Mouse (Mus musculus): ENCODE data around the gene Rasgrp4. TPM values are rescaled to one million over a fixed set of nuclear protein-coding genes. Genes with fewer than 3 reads are reported as not detected.

Rasgrp4 gene
- polyA plus RNA-seq, 1 experiment = 1.9 TPM

DNA sequence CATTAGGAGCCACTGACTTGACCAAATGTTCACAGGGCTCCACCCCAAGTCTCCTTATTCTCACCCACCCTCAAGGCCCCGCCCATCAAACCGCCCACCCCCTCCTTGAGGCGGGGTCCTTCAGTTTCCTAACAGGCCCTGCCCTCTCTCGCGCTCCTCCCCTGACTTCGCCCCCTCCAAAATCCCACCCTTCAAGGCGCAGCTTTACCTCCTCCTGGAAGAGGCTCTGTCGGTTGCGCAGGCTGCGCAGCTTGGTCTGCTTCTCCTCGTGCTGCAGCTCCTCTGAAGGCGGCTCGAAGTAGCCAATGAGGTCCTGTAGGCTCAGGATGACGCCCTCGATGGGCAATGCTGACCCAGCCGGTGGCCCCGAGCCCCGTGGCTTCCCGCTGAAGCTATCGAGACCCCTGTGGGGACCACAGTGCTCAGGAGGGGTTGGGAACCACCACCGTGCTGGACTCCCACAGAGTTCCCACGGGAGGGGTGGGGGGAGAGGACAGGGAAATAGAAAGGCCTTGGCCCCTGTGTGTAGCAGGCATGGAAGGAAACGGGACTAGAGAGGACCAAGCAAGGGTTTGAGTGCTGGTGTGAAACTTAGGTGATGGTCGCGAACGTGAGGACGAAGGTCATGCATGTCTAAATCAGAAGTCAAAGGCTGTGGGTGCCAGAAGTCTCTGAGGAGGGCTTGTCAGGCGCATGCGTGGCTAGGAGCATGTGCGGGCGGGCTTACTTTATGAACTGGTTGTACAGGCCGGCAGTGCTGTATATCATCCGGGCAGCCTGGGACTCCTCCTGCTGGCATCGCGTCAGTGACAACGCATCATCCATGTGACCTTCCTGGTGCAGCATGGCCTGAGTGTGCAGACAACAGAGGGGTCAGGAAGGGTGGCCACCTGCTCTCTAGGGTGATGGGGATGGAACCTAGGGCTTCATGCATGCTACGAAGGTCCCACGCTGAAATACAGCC is 25.4 kb upstream of the Rasgrp4 start:
- Histone ChIP-seq H3K27me3 (replicated peaks; ENCODE audit: control insufficient read depth, insufficient read depth, low read length) (no peaks in the 10 kb centered on the region), H3K4me1 (ENCODE audit: control insufficient read depth, insufficient read depth, low read length) (no peaks in the 10 kb centered on the region), H3K36me3 (ENCODE audit: control insufficient read depth, insufficient read depth, low read length) (no peaks in the 10 kb centered on the region), H3K4me3 (ENCODE audit: insufficient read depth, low read depth, low read length) (no peak overlapping the region), H3K27ac (ENCODE audit: insufficient read depth, low read depth, low read length) (no peak overlapping the region)
- DNase-seq = peak; percentile 47
- TF ChIP-seq CTCF (conservative IDR thresholded peaks at IDR 0.05; ENCODE audit: insufficient read depth, insufficient read length, low read depth, low read length) (no peak), POLR2A (IDR thresholded peaks at IDR 0.05; ENCODE audit: low read depth, low read length) (no peak)
- 34% methylated on average over 38 of the region's 38 CpGs for WGBS

DNA sequence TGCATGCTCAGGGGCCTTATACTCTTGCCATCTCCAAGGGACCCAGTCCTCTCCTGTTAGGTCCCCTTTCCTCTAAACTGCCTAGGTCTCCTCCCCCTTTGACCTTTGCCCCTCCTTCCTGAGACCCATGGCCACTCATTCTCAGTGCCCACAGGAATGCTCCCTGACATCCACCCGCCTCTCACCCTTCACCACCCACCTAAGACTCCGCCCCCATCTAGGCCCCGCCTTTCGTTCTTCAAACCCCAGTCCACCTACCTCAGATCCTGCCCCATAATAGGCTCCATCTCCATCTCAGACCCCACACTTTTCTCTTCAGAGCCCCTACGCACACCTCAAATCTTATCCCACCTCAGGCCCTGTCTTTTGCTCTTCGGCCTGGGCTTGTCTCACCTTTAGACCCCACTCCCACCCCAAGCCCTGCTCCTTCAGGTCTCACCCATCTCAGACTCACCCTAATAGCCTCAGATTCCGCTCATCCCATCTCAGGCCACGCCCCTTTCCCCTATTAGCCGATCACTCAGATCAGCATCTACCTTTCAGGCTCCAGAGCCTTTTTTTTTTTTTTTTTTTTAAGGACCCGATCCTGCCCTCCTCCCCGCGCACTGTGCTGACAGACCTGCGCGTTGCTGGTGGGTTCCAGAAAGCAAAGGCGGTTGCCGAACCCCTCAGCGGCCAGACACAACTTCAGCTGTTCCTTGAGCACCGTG is 16.4 kb upstream of the Rasgrp4 start:
- H3K36me3 ChIP-seq (ENCODE audit: control insufficient read depth, insufficient read depth, low read length) = no peaks in the 10 kb centered on the region
- DNase-seq = no peak
- WGBS = 21% methylated on average over 18 of the region's 18 CpGs
- TF ChIP-seq CTCF (conservative IDR thresholded peaks at IDR 0.05; ENCODE audit: insufficient read depth, insufficient read length, low read depth, low read length) (no peak), POLR2A (IDR thresholded peaks at IDR 0.05; ENCODE audit: low read depth, low read length) (no peak)
- H3K4me1 ChIP-seq (ENCODE audit: control insufficient read depth, insufficient read depth, low read length) = no peaks in the 10 kb centered on the region
- no peaks in the 10 kb centered on the region for H3K27me3 ChIP-seq (replicated peaks; ENCODE audit: control insufficient read depth, insufficient read depth, low read length)
- H3K27ac ChIP-seq (ENCODE audit: insufficient read depth, low read depth, low read length) = no peak overlapping the region
- H3K4me3 ChIP-seq (ENCODE audit: insufficient read depth, low read depth, low read length) = no peak overlapping the region

DNA sequence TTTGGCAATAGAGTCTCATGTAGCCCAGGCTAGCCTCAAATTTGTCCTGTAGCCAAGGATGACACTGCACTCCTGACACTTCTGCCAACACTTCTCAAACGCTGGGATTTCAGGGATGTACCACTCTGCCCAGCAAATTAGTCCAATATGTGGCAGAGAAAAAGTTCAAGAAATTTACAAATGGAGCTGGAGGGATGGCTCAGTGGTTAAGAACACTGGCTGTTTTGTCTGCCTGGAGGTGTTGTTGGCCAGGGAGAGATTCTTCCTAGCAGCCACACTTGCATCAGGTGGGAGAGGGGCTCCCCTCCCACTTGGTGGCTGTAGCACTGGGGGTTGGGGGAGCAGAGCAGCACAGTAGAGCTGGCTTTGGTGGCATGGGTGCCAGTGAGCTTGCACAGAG is 15.1 kb upstream of the Rasgrp4 start:
- no peaks in the 10 kb centered on the region for H3K4me1 ChIP-seq (ENCODE audit: control insufficient read depth, insufficient read depth, low read length)
- 86% methylated on average over 1 of the region's 1 CpGs for WGBS
- no peak for TF ChIP-seq POLR2A (IDR thresholded peaks at IDR 0.05; ENCODE audit: low read depth, low read length)
- TF ChIP-seq CTCF (conservative IDR thresholded peaks at IDR 0.05; ENCODE audit: insufficient read depth, insufficient read length, low read depth, low read length) = no peak
- no peaks in the 10 kb centered on the region for H3K36me3 ChIP-seq (ENCODE audit: control insufficient read depth, insufficient read depth, low read length)
- no peak overlapping the region for H3K4me3 ChIP-seq (ENCODE audit: insufficient read depth, low read depth, low read length)
- H3K27me3 ChIP-seq (replicated peaks; ENCODE audit: control insufficient read depth, insufficient read depth, low read length) = no peaks in the 10 kb centered on the region
- no peak overlapping the region for H3K27ac ChIP-seq (ENCODE audit: insufficient read depth, low read depth, low read length)
- DNase-seq = no peak

DNA sequence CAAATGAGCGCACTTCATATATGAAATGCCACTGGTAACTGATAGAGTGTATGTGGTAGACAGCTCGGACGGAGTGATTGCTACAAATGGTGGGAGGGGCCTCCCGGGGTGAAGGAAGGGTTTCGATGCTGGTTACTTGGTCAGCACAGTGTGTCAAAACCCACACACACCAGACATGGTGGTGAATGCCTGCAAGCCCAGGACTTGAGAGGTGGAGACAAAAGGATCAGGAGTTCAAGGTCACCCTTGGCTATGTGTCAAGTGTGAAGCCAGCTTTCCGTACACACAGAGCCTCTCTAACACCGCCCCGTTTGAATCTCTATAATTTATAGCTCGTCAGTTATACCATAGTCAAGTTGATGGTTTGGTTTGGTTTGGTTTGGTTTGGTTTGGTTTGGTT is 11.8 kb upstream of the Rasgrp4 start:
- WGBS = 93% methylated on average over 9 of the region's 9 CpGs
- Histone ChIP-seq H3K4me1 (ENCODE audit: control insufficient read depth, insufficient read depth, low read length) (no peaks in the 10 kb centered on the region), H3K27me3 (replicated peaks; ENCODE audit: control insufficient read depth, insufficient read depth, low read length) (no peaks in the 10 kb centered on the region), H3K36me3 (ENCODE audit: control insufficient read depth, insufficient read depth, low read length) (no peaks in the 10 kb centered on the region), H3K4me3 (ENCODE audit: insufficient read depth, low read depth, low read length) (no peak overlapping the region), H3K27ac (ENCODE audit: insufficient read depth, low read depth, low read length) (no peak overlapping the region)
- no peak for TF ChIP-seq POLR2A (IDR thresholded peaks at IDR 0.05; ENCODE audit: low read depth, low read length)
- TF ChIP-seq CTCF (conservative IDR thresholded peaks at IDR 0.05; ENCODE audit: insufficient read depth, insufficient read length, low read depth, low read length) = no peak
- no peak for DNase-seq

DNA sequence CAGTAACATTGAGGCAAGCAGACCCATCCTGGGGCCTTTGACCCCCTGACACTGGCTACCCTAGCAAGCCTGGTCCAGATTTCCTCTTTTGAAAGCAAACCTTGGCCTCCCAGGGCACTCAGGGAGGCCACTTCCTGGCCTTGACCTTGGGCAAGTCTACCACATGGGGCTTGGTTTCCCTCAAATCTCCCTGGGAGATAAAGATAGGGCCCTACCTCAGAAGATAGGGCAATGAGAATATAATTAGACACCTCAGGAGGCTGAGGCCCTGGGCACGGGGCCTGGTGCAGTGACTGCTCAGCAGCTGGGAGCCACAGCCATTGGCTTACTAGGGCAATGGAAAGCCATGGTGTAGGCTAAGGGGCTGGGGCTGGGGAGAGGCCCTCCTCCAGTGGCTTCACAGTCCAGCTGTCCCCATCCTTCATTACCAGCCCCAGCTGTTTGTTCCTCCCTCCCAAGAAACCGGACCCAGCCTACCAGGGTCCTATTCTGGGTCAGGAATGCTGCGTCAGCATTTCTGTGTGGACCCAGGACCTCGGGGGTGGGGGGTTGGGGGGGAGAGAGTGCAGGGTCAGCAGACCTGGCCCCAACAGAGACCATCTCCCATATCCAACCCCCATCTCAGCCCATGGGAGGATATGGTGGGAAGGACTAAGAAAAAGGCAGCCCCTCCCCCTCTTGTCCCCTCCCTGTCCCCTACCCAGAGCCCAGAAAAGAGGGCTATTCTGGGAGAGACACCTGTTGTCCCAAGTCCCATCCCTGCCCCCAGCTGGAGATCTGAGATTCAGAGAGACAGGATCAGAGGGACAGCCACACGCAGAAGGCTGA is 10.9 kb upstream of the Rasgrp4 start:
- Histone ChIP-seq H3K4me1 (ENCODE audit: control insufficient read depth, insufficient read depth, low read length) (no peaks in the 10 kb centered on the region), H3K4me3 (ENCODE audit: insufficient read depth, low read depth, low read length) (no peak overlapping the region), H3K27me3 (replicated peaks; ENCODE audit: control insufficient read depth, insufficient read depth, low read length) (no peaks in the 10 kb centered on the region), H3K36me3 (ENCODE audit: control insufficient read depth, insufficient read depth, low read length) (no peaks in the 10 kb centered on the region), H3K27ac (ENCODE audit: insufficient read depth, low read depth, low read length) (no peak overlapping the region)
- WGBS = 36% methylated on average over 5 of the region's 5 CpGs
- DNase-seq = no peak
- TF ChIP-seq CTCF (conservative IDR thresholded peaks at IDR 0.05; ENCODE audit: insufficient read depth, insufficient read length, low read depth, low read length) (no peak), POLR2A (IDR thresholded peaks at IDR 0.05; ENCODE audit: low read depth, low read length) (no peak)

DNA sequence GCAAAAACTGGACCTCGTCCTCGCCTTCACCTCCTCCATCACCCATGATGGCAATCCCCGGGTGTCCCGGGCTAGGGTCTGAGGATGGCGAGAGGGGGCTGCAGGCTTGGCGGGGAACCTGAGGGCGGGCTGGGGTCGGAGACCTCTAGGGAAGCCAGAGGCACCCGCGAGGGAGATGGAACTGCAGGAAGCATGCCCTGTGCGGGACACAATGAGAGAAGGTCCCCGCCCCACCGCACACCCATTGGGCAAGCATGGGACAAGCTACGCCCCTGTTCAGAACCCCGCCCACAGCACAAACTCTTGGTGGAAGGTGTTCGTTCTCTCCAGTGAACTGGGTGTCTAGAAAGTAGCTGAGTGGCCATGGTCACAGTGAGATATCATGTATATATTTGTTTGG is 9.7 kb upstream of the Rasgrp4 start, which contains the start of gene Ryr1:
Gene Ryr1, minus strand, starts transcription at position 210 of the 400 bp plus-strand sequence.
- 3% methylated on average over 16 of the region's 16 CpGs for WGBS
- Histone ChIP-seq H3K4me1 (ENCODE audit: control insufficient read depth, insufficient read depth, low read length) (no peaks in the 10 kb centered on the region), H3K27ac (ENCODE audit: insufficient read depth, low read depth, low read length) (no peak within 1 kb of the TSS), H3K4me3 (ENCODE audit: insufficient read depth, low read depth, low read length) (no peak within 1 kb of the TSS), H3K27me3 (replicated peaks; ENCODE audit: control insufficient read depth, insufficient read depth, low read length) (no peaks in the 10 kb centered on the region), H3K36me3 (ENCODE audit: control insufficient read depth, insufficient read depth, low read length) (no peaks in the 10 kb centered on the region)
- TF ChIP-seq CTCF (conservative IDR thresholded peaks at IDR 0.05; ENCODE audit: insufficient read depth, insufficient read length, low read depth, low read length) (no peak), POLR2A (IDR thresholded peaks at IDR 0.05; ENCODE audit: low read depth, low read length) (no peak)
- DNase-seq = peak; percentile 46

Data from kidney, adult 2 months (tissue).